Mouse (Mus musculus) olfactory bulb, adult 2 months (tissue): Measurements from ENCODE around the gene Dda1.

ENCODE experiments used
- CTCF ChIP-seq: fragments of 200-500 bp; IDR thresholded peaks from 2 replicates; pipeline ENCODE4 v1.5.1; 2012; ENCODE audit warnings: low read depth, mild to moderate bottlenecking, low read length, moderate library complexity; ENCODE audit not compliant: insufficient read depth
- POLR2A ChIP-seq: fragments of 200-500 bp; IDR thresholded peaks from 2 replicates; pipeline ENCODE4 v1.6.1; 2012; ENCODE audit warnings: mild to moderate bottlenecking, low read depth, low read length, moderate library complexity; ENCODE audit not compliant: insufficient read depth

DNA sequence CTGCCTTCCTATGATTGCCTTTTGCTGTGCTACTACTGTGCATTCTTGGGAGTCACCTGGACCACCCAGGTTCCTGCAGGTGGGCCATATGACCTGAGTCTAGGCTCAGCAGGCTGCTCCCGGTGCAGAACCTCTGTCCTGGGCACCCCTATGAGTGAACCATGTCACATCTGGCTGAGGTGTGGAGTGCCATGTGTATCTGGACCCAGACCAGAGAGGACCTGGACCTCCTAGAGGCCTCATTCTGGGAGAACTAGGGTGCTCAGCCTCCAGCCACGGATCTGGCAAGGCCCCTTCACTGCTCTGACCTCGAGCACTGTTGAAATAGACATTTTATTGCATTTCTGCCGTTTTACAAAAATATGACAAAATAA, 6.7 kb downstream of the Dda1 start:
- no peak for TF ChIP-seq POLR2A
- no peak for TF ChIP-seq CTCF
